Mouse (Mus musculus): ENCODE measurements at regions not wholly inside any gene's neighbourhood (a gene's known extent, or its start where the extent isn't known, plus 50 kb on each side); places are given as distances from the start of the nearest gene placed in this dataset.

DNA sequence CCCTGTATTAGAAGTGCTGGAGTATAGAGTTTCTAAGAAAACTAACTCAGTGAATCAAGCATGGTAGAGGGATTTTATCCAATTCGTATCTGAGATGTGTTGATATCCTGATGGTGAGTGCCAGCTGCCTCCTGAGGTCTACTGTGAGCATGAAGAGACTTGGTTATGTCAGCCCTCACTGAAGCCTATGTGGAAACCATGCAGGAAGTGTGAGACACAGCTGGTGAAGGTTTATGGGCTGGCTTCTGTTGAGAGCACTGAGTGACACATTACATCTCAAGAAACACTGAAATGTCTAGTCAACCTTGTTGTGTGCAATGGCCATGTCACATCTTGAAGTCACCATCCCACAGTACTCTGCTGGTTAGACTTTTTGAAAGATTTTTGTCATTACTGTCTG lies 104.6 kb downstream of the Psmg1 start:
- no peak for DNase-seq

DNA sequence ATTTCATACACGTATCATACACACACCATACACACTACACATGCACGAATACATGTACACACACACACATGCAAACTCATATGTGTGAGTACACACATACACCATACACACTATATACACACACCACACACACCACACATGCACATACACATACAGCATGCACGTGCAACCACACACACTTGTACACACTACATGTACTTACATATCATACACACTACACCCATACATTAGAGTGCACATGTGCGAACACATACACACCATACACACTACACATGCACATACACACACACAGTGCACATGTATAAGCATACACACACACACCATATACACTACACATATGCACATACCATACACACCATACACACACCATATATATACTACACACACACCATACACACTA lies 117.5 kb downstream of the Psmg1 start:
- no peak for DNase-seq

DNA sequence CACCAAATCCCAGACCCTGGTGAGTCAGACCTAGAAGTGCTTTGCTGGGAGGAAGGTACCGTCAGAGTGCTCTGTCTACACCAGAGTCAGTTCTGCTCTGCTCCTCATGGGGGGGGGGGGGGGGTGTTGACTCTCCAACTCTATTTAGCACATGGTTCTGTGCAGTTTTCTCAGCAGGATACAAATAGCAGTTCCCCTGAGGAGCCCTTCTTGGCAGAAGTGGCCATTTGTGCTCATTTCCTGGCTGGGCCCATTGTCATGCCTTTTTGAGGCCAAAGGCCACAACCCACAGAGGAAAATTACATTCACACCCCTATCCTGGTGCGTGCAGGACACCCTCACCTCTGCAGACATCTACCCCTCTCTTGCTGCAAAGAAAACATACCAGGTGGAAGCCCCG lies 118.3 kb downstream of the Psmg1 start:
- DNase-seq, result peak; percentile 23 to 46

DNA sequence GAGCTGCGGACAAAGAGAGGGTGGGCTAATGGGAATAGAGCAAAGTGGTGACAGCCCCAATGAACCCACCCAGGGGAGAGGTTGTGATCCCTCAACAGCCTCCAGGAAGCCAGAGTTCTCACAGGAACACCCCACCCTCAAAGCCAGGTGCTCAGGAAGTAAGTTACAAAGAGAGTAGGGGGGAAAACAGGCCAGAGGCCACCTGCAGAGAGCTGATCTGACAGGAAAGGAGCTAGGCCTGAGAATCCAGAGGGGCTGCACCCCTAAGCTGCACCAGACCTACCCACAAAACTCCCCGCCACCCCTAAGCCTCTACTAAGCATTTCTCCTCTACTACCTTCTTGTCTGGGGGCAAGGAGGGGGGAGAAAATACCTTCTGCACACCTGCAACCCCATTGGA lies 120.5 kb downstream of the Psmg1 start:
- DNase-seq, result no peak

DNA sequence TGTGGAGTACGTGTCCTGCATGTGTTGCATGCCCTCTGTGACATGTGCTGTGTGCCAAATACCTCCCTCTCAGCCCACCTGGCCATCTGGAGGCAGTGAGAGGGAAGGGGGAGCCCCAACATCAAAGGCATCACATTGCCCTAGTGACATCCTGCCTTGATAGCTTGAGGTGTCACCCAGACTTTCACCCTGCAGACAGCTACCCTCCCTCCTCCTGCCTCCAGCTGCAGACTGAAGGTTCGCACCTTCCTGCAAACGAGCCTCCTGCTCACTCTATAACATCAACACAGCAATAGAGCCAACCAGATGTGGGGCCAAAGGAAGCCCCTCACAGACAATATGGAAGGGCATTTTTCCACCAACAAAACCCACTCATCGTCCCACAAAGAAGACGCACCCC lies 121.3 kb downstream of the Psmg1 start:
- no peak for DNase-seq

DNA sequence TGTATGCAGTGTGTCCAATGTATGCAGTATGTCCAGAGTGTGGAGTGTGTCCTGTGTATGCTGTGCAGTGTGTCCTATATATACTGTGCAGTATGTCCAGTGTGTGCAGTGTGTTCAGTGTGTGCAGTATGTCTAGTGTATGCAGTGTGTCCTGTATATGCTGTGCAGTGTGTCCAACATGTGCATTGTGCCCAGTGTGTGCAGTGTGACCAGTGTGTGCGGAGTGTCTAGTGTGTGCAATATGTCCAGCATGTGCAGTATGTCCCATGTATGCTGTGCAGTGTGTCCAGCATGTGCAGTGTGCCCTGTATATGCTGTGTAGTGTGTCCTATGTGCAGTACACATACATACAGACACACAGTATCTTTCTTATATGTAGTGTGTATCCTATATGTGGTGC lies 121.9 kb downstream of the Psmg1 start:
- DNase-seq, result no peak

DNA sequence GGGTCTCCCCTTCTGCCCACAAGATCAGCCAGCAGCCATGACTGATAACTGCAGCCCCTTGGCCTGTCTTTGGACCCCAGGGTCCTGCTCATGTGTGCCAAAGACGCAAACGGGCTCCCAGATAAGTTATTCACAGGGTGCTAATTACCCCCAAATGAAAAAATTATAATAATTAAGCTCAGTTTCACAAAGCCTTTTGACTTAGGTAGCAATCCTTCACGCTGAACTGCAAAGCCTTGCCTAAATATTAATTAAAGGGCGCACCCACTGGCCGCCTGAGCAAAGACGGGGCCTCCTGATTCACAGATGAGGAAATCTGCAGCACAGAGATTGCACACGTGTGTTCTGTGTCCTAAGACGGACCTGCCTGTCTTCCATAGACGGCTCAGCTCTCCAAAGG lies 123.2 kb downstream of the Psmg1 start:
- DNase-seq, result no peak

DNA sequence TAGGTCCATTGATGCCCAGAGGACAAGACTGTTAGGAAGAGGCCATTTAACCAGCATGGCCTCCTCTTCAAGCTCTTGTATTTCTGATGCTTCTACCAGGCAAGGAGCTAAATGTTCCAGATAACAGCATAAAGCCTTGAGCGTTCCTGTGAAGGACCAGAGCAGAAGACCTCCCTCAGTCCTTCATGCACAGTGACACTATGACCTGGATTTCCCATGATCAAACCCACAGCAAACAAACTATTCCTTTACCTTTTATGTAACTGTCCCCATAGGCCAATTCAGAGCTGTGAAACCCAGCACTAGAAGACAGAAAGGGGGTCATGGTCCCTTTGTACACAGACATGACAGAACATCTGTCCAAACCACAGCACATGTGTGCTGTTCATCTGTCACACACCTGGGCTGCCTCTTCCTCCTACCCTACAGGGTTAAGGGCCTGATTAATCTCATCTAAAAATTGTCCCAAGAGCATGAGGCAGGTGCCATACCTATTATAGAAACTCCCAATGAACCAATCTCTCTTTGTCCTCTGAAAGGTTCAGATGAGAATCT lies 123.8 kb downstream of the Psmg1 start:
- DNase-seq, result no peak

DNA sequence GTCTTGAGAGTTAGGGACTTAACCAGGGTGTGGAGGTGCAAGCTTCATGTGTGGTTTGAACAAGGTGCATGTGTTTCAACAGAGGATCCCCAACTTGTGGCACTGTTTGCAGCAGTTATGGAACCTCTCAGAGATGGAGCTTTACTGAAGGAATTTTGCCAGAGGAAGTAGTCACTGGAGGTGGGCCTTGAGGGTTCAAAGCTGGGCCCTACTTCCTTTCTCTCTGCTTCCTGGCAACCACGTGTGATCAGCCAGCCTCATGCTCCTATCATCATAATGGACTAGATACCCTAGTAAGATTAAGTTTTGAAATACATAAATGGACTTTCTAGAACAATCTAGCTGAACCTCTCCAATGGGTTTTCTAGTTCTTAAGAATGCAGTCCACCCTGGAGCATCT lies 125.2 kb downstream of the Psmg1 start:
- DNase-seq, result no peak

DNA sequence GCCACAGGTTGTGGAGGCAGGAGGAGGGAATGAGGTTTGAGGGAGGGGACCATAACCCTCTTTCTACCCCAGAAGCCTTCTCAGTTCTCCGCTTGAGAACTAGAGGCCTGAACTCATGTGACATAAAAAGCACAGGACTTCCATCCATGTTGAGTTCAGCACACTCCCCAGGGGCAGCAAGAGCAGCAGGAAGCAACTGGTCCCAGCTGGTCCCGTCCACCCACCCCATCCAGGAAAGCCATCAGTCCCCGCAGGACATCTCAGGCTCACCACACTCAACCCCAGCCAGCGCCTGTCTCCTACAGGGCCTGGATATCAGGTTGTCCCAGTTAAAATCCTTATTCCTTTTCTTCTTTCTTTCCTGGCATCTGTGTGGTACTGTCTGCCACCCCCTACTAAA lies 126.1 kb downstream of the Psmg1 start:
- no peak for DNase-seq

DNA sequence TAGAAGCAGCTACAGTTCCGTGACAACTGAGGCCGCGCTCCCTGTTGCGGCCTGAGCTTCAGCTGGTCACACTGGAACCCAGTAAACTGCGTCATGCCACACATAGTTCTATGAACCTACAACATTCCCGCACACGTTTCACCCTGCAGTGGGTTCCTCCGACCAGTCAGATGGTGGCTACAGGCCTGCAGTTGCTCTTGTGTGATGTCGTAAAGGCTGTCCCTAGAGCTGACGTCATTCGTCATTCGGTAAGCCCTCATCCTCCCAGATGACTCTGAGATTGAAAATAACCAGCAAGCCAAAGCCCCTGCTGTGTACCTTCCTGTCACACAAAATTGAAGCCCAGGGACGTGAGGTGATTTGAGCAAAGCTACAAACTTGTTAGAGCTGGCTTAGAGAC lies 126.7 kb downstream of the Psmg1 start:
- no peak for DNase-seq

DNA sequence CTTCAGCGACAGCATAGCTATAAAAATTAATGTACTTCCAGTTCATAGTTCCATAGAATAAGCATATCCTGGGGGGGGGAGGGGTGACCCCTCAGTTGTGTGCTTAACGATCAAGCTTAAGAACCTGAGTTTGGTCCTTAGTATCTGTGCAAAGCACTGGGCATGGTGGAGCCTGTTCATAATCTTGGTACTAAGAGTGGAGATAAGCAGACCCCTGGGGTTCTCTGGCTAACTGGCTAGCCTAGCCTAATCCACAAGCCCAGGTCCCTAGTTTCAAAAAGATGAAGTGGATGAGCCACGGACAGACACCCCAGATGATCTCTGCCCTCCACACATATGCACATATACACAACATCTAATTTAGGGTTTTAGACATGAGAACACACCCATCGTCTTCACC lies 127.2 kb downstream of the Psmg1 start:
- DNase-seq, result no peak

DNA sequence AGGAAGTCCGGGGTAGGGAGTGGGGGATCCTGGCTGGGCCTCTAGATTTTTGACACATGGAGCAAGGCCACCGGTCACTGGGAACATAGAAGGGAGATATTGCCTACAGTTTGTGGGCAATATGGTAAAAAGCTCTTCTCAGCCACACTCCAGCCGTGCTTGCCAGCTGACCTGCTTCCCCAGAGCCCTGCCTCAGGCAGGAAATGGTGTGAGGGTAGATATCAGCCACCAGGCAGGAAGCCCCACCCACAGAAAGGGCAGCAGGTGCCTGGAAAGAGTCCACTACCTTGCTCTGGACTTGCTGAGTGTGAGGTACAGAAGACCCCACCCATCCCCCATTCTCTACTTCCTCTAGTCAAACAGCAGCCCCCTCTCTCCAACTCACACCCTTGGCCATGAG lies 128.1 kb downstream of the Psmg1 start:
- DNase-seq, result peak; percentile 33 to 48

DNA sequence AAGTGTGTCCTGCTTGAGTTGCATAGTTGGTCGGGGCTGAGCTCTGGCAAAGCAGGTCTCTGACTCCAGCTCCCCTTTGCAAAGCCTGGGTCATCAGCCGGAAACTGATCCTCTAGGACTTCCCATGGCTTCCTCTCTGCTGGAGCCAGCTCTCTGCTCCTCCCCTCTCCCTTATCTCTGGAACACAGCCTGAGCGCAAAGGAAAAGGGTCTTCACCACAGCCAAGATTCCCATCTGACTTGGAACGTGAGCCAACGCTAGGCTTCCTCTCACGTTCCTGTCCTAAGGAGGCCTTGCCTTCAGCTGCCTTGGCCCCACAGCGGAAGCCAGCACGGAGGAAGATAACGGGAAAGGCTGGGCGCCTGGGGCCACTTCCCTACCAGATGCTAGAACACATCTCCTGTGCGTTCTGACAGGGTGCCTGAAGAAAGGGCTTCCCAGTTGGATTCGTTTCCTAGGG lies 129.5 kb downstream of the Psmg1 start:
- DNase-seq, result peak; percentile 67 to 80

DNA sequence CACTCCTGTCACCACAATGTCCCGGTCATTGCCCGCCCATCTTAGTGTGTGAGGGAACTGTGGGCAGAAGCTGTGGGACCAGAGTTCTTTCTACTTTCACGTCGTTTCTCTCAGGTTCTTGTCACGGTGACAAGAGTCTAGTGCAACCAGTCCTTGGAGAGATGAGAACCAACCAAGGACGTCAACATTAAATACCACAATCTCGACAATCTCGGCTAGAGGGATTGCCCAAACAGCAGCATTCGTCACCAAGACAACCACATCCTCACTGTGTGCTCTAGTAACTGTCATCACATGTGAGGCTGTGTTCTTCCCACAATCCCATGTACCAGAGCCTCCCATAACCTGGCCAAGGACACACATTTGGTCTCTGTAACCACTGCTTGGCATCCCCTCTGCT lies 129.9 kb downstream of the Psmg1 start:
- DNase-seq, result no peak

DNA sequence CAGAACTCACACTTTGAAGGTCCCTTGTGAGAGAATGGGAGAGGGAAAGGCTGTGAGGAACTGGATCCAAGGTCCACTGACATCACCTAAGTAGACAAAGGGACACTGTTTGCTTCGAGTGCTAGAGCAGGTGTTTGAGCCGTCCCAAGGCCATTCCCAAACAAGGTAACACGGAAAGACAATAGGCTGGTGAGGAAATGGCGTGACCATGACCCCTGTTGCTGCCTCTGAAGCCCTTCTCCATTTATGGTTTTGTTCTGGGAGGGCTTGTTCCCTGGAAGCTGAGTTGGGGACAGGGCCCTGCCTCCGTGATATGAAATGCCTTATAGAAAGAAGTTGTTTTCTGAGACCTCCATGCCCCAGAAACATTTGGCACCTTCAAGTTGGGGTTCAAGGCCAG lies 130.6 kb downstream of the Psmg1 start:
- no peak for DNase-seq

DNA sequence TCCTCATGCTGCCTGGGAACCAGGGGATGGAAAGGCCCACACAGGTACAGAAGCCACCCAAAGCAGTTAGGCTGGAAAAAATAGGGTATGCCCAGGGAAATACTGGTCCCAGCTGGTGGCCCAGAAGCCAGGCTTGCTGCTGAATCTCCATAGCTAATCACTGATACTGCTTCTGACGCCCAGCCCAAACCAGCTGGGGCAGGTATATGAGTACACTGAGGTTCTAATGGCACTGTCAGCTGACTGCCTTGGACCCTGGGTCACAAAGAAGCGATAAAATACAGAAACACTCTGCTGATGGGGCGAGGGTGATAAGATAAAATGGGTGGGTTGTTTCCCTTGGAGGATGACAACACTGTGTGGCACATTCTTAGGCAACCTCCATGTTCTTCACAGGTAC lies 133.4 kb downstream of the Psmg1 start:
- no peak for DNase-seq

DNA sequence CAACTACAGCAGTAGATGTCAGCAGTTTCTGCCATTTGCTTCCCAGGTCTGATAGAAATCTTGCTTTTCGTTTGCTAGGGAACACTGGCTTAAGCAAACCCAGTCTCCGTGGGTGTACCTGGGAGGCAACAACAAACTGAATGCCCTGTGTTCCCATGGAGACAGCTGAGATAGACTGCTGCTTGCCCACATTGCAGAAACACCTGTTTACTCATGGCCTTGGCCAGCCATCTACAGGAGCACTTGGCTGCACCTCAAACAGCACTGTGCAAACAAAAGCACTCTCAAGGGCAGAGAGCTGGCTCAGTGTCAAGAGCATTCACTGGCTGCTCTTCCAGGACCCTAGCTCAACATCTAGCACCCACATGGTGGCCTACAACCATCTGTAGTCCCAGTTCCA lies 135.5 kb downstream of the Psmg1 start:
- no peak for DNase-seq

DNA sequence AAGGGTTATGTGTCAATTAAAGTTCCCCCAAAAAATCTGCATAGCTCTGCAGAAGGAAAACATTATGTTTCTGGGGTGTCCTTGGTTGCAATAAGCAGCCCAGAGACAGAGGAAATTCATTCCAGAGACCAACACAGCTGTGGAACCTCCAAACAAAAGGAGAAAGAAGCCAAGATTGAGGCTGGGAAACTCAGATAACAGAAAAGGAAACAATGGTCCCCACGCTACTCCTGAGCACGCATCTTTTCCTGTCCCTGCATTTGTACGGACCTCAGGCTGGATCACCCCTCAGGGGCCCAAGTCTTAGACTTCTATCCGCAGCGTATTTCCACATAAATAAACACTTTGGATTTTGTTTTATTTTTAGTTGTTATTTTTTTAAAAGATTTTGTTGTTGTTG lies 138.9 kb downstream of the Psmg1 start:
- DNase-seq, result no peak

DNA sequence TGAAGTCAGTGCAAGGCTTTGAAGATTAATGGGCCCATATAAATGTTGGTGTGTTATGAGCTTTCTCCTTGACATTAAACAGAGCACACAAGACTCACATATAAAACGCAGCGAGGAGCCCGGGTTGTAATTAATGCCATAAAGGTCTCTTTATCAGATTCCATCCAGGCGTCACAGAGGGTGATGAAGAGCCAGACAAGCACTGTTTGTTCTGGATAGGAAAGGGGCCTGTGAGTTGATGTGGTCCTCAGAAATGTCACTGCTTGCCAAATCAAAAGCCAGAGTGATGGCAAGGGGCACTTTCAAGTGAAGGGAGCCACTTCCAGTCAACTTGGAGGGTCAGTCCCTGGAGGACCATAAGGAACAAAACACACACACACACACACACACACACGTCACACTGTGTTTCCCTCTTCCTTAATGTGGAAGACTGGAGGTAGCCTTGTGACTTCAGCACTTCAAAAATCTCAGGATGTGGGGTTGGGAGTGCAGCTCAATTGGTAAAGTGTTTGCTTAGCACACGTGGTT lies 142.1 kb downstream of the Psmg1 start:
- DNase-seq, result no peak

DNA sequence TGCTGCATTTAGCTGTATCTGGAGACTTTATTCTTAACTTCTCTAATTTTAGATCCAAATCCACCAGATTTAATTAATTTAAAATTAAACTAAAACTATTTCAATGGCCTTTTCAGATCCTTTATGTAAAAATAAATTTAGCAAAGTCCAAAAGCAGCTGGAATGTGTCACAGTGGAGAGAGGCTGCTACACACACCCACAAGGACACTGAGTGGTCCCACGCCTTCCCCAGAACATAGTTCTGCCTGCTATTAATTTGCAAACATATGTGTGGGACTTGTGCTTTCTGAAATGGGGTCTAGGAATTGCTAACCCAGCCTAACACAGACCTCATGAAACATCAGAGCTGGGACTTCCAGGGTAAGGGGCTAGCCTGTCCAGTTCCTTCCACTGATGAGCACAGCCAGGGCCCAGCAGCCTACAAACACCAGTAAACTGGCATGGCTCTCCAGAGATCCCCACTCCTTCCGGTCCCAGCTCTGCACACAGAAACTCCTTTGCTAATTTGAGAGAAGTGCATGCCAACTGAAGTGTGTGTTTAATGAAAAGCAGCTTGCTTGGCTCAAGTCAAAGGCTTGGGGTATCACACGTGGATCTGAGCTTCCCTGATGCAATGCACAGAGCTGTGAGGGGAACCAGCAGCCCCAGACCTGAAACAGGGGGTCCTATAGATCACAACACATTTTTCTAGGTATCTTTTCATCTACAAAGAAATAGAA lies 142.8 kb downstream of the Psmg1 start:
- DNase-seq, result peak in 1 of 2 experiments; percentile 48

DNA sequence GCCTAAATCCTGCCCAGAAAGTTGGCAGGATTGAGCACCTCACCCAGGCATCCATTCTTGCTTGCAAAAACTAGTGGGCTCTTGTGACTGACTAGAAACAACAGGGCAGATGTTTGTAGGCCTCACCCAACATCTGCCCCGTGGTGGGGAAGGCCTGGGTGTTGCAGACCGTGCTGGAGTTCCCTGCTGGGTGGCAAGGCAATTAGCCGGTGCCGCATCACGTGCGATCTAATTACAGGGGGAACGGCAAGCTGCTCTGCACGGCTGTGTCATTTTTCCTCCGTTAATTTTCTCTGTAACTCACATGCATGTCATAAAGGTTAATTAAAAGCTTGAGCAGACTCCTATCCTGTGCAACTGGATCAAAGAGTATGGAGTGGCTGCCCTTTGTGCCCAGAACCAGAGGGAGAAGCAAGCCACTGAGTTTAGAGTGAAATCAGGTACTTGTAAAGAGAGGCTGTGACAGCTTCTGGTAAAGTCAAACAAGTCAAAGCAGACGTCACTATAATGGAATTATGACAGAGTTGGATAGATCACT lies 143.5 kb downstream of the Ets2 start:
- no peak for DNase-seq

DNA sequence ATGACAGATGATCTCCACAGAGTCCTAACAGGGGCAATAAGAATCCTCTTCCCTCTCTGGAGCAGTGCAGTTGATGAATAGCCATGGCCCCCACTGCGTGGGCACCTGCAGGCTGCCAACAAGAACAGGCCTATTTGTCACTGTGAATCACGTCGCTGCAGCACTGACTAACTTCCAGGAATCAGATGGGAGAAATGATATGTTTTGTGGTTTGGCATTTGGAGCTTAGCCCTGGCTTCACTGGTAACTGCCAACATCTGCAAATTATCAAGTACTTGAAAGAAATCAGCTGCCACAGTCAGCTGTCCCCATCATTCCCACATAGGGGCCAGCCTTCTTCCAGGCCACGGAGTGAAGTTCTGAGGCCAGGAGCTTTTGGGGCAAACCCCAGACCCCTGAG lies 142.8 kb downstream of the Ets2 start:
- DNase-seq, result peak; percentile 27 to 53

DNA sequence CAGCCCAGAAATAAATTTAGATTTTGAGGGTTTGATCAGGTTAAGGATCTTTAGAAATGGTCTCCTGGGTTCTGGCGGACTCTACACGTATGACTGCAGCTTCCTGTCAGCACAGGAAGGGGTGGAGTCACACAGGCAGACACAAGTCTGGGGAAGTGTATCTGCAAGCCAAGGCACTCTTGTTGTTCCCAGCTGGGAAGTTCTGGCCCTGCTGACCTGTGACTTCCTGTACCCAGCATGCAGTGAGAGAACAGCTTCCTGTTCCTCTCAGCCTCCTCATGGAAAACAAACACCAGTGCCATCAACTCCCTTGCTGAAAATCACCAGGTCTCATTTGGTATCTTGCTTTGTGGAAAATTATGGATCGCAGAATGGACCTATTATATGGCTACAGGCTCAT lies 140.9 kb downstream of the Ets2 start:
- DNase-seq, result no peak

Data from kidney, postnatal 4 days (tissue).